Mouse (Mus musculus) left cerebral cortex, adult 2 months (tissue): Measurements from ENCODE around the gene Btk. TPM values are rescaled to one million over a fixed set of nuclear protein-coding genes. Genes with fewer than 3 reads are reported as not detected.

Source experiments
- DNase-seq, 2 experiments: peaks; one replicate each; pipeline ENCODE4 v3.0.0; 2021 to 2022; ENCODE audit warnings: low spot score in 2 of 2, mixed read lengths in 1 of 2; ENCODE audit errors: extremely low spot score in 1 of 2
- H3K27ac ChIP-seq: fragments of 200-600 bp; 2 replicates; pipeline ENCODE4 v1.8.1; 2022
- H3K4me3 ChIP-seq: fragments of 200-600 bp; 2 replicates; pipeline ENCODE4 v1.8.1; 2022
- CTCF ChIP-seq: fragments of 200-600 bp; IDR thresholded peaks from 2 replicates; pipeline ENCODE4 v1.8.1; 2022; ENCODE audit warnings: antibody characterized with exemption, mild to moderate bottlenecking, moderate library complexity
- intact Hi-C: fragments of 180-260 bp; cut with DNase I; formaldehyde crosslinking; loops from one replicate; pipeline ENCODE4 v1.15.1; 2025
- total RNA-seq, 2 experiments: library from RNA; stranded (reverse); gene quantifications; 2 replicates each; pipeline ENCODE4 v1.2.3; 2021

Btk gene
- total RNA-seq, 2 experiments from 2014 or later = 0.44 to 0.91 TPM

DNA sequence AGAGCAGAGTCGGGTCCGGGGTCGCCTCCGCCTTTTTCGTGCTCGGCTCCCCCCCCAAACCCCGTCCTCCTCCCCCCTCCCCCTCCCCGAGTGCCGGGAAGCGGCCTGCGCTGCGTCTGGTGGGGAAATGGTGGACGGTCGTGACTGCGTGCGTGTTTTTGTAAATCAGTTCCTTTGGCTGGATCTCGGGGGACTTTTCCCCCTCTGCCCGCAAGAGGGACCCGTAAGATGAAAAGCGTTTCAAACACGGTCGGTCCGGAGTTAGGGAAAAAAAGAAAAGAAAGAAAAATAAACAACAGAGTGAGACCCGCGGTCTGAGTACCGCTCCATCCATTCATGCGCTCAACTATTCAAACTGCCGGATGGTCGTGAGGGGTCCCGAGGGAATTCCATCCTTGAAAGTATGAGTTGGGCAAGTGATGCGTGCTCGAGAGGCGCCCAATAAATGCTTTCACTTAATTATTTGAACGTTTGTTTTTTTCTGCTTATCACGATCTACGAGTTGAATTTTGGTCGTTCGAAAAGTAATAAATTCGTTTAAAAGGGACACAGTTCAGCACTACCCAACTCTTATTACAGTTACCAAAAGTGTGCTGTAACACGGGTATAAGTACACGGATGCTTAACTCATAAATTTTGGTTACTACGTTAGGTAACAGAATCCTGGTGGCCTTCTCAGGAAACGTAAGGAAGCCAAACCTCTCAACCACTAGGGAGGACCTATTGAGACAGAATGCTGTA lies 18.2 kb upstream of the Btk start:
- peak in 1 of 2 experiments; percentile 39 for DNase-seq
- H3K27ac ChIP-seq = peak overlapping the region; percentile 98
- intact Hi-C loops = no loop called here
- H3K4me3 ChIP-seq = peak overlapping the region; percentile 52
- no peak; the same call in 1 of the 2 replicates for TF ChIP-seq CTCF

DNA sequence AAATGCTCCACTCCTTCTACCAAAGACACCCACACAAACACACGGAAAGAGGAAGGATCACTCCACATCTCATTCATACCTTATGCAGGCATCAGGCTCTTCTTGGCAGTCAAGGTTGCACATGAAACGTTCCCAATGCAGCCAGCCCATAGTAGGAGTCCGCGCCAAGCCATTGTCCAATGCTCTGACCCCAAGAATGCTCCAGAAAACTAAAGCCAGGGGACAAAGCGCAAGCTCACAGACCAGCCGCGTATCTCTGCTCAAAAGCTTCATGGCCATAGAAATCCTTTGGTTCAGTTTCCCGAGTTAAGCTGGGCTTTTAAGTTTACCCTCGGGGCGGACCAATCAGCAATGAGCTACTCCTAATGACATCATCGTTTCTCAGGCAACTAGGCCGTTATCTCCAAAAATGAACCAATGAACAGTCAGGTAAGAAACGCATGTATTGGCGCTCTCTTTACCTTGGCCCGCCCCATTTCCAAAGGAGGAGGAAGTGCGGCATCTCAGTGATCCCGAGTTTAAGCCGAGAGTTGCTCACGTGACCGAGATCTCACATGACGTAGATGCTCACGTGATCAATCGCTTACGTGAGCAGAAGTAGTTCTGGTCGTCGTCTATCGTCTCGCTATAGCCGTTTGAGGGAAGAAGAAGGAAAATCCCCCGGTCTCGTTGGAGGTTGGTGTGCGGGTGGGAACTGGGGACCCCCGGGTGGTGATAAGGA lies 17.4 kb upstream of the Btk start, which contains the start of the genes Gla and Hnrnph2:
TSS of gene Gla (minus strand) at position 467 of the 721 bp plus-strand sequence.
TSS of gene Hnrnph2 (plus strand) at position 521 of the 721 bp plus-strand sequence.
- no peak for TF ChIP-seq CTCF
- peak within 1 kb of the TSS; percentile 52 for H3K4me3 ChIP-seq
- intact Hi-C loops = no loop called here

DNA sequence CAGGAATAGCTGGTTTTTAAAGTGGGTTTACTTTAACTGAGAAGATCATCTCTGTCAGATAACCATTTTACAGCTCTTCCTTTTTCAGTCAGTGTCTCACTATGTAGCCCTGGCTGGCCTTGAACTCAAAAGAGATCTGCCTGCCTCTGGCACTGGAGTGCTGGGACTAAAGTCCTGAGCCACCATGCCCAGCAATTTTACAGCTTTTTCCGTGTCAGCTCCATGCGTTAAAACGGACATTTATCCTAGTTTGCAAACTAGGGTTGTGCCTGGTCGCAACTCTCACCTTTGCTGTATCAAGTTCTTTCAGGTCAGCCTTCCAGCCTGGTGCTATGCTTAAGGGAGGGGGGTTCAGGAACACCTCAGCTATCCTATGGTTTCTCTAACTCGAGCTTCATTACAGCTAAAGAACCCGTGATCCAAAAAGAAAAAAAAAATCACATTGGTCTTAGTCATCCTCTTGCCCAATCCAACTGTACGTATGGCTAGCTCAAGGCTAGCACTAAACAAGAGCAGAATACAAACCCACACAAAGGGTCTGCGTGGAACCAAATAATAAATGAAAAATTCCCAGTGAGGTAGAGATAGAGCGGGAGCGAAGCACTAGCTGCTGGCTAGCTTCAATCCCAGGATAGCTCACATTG lies 16.7 kb upstream of the Btk start:
- intact Hi-C loops = no loop called here
- Histone ChIP-seq H3K27ac (peak overlapping the region; percentile 60; the same call in 1 of the 2 replicates), H3K4me3 (peak overlapping the region; percentile 52)
- no peak for TF ChIP-seq CTCF
- DNase-seq = no peak

More for the DNA sequence above, 17.4 kb upstream of the Btk start, which contains the start of the genes Gla and Hnrnph2:
- peak; percentile 75 to 85 for DNase-seq
- H3K27ac ChIP-seq = peak within 1 kb of the TSS; percentile 98

GRCm38 (mm10) chrX:134589836-134590235 lies 6.5 kb upstream of the Btk start:
- DNase-seq = no peak
- TF ChIP-seq CTCF = no peak
- intact Hi-C loops = loop anchor here (5.0 to 10.0 kb wide), 2 partner anchors 48 to 525 kb away; partner anchors contain the start of gene Timm8a1

DNA sequence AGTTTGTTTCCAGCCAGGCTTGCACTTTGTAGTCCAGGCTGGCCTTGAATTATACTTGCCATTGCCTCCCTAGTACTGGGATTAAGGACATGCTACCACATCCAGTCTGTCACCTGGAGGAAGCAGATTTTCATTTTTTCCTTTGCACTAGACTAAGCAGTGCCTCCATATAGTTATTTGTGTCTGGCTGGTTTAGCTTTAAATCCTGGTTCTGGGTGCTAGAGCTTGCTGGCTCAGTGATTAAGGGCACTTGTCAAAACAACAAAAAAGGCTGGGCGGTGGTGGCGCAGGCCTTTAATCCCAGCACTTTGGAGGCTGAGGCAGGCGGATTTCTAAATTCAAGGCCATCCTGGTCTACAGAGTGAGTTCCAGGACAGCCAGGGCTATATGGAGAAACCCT lies 5.6 kb upstream of the Btk start:
- intact Hi-C loops = loop anchor here (5.0 to 10.0 kb wide), 2 partner anchors 47 to 524 kb away; partner anchors contain the start of gene Timm8a1
- DNase-seq = no peak
- Histone ChIP-seq H3K27ac (no peak overlapping the region), H3K4me3 (no peak overlapping the region)
- TF ChIP-seq CTCF = no peak

More at GRCm38 (mm10) chrX:134589836-134590235, 6.5 kb upstream of the Btk start:
- Histone ChIP-seq H3K27ac (no peak overlapping the region), H3K4me3 (no peak overlapping the region)

- H3K4me3 ChIP-seq = no peak overlapping the region
- intact Hi-C loops = loop anchor here (5.0 to 10.0 kb wide), 2 partner anchors 46 to 523 kb away; partner anchors contain the start of gene Timm8a1
- no peak; the same call in 1 of the 2 replicates for TF ChIP-seq CTCF
- H3K27ac ChIP-seq = no peak overlapping the region
- no peak for DNase-seq
Measured at GRCm38 (mm10) chrX:134588261-134588660, 4.9 kb upstream of the Btk start.

GRCm38 (mm10) chrX:134586447-134586846 lies 3.1 kb upstream of the Btk start:
- DNase-seq = no peak
- no peak for TF ChIP-seq CTCF
- Histone ChIP-seq H3K4me3 (peak overlapping the region; percentile 51), H3K27ac (no peak overlapping the region)
- intact Hi-C loops = loop anchor here (5.0 to 10.0 kb wide), 2 partner anchors 44 to 522 kb away; partner anchors contain the start of gene Timm8a1

- DNase-seq = peak; percentile 87
- peak; percentile 75 for TF ChIP-seq CTCF
- H3K4me3 ChIP-seq = peak within 1 kb of the TSS; percentile 51
- intact Hi-C loops = loop anchor here (5.0 to 10.0 kb wide), 2 partner anchors 43 to 521 kb away; partner anchors contain the start of gene Timm8a1
- peak within 1 kb of the TSS; percentile 67 for H3K27ac ChIP-seq
Measured at GRCm38 (mm10) chrX:134585103-134586002, 2.0 kb upstream of the Btk start, which contains the start of gene Rpl36a. Gene Rpl36a, plus strand, starts transcription at chrX:134585654.

GRCm38 (mm10) chrX:134582270-134582669 lies 1.1 kb downstream of the Btk start:
- H3K4me3 ChIP-seq = no peak overlapping the region
- intact Hi-C loops = loop anchor here (10.0 kb wide), 1 partner anchor 517 kb away; no protein-coding TSS in a partner anchor
- TF ChIP-seq CTCF = no peak
- DNase-seq = no peak
- no peak overlapping the region for H3K27ac ChIP-seq
